Mouse (Mus musculus) myocyte (in vitro differentiated cells): Measurements from ENCODE around the gene Uvrag.

Experiments
- CEBPB ChIP-seq: IDR thresholded peaks from 2 replicates; pipeline ENCODE4 v1.6.1; 2011; ENCODE audit warnings: mild to moderate bottlenecking, moderate library complexity; ENCODE audit not compliant: poor library complexity, insufficient read depth, severe bottlenecking
- E2F4 ChIP-seq: IDR thresholded peaks from one replicate; pipeline ENCODE4 v1.6.1; 2011; ENCODE audit warnings: mild to moderate bottlenecking, control low read depth, moderate library complexity; ENCODE audit not compliant: insufficient read depth
- POLR2A ChIP-seq: IDR thresholded peaks from one replicate; pipeline ENCODE4 v1.6.1; 2011; ENCODE audit warnings: low read depth, mild to moderate bottlenecking, control low read depth, moderate library complexity; ENCODE audit not compliant: insufficient read length
- POLR2AphosphoS2 ChIP-seq: IDR thresholded peaks from one replicate; pipeline ENCODE4 v1.6.1; 2011; ENCODE audit warnings: low read depth, control low read depth; ENCODE audit not compliant: insufficient read length
- SRF ChIP-seq: IDR thresholded peaks from one replicate; pipeline ENCODE4 v1.6.1; 2011; ENCODE audit warnings: low read depth; ENCODE audit not compliant: control insufficient read depth, insufficient read length
- TCF12 ChIP-seq: IDR thresholded peaks from one replicate; pipeline ENCODE4 v1.6.1; 2011; ENCODE audit warnings: mild to moderate bottlenecking, control low read depth; ENCODE audit not compliant: poor library complexity, insufficient read depth, severe bottlenecking
- USF1 ChIP-seq: IDR thresholded peaks from one replicate; pipeline ENCODE4 v1.6.1; 2011; ENCODE audit warnings: low read depth, mild to moderate bottlenecking, control low read depth, moderate library complexity

DNA sequence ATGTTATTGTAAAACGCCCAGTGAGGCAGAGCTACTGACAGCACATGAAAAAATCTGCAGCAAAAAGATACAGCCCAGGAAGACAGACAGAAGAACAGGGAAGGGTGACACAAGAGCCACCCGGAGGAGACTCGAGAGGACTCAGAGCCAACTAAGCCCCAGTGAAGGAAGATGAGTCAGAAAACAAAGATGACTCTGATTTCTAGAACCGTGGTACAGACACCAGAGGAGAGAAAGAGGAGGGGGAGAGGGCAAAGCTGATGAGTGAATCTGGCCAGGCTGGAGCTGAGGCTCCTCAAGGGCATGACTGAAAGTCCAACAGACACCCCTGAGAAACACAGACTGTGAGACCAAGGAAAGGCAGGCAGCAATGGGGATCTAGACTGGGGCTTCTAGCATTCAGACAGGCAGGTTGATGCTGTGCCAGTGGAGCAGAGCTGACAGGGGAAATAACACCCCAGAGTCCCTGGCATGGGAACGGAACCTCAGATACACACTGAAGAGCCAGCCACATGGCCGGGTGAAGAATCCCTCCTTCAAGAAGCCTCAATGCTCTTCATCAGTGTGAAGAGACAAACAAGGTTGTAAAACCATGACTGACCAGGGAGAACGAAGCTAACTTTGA, 79.8 kb downstream of the Uvrag start:
- no peak for TF ChIP-seq SRF
- no peak for TF ChIP-seq POLR2A
- no peak for TF ChIP-seq E2F4
- no peak for TF ChIP-seq USF1
- TF ChIP-seq TCF12: no peak
- no peak for TF ChIP-seq CEBPB
- TF ChIP-seq POLR2AphosphoS2: no peak
